ENCODE assay signal across 10 mouse cellular contexts in the genomic region with DNA sequence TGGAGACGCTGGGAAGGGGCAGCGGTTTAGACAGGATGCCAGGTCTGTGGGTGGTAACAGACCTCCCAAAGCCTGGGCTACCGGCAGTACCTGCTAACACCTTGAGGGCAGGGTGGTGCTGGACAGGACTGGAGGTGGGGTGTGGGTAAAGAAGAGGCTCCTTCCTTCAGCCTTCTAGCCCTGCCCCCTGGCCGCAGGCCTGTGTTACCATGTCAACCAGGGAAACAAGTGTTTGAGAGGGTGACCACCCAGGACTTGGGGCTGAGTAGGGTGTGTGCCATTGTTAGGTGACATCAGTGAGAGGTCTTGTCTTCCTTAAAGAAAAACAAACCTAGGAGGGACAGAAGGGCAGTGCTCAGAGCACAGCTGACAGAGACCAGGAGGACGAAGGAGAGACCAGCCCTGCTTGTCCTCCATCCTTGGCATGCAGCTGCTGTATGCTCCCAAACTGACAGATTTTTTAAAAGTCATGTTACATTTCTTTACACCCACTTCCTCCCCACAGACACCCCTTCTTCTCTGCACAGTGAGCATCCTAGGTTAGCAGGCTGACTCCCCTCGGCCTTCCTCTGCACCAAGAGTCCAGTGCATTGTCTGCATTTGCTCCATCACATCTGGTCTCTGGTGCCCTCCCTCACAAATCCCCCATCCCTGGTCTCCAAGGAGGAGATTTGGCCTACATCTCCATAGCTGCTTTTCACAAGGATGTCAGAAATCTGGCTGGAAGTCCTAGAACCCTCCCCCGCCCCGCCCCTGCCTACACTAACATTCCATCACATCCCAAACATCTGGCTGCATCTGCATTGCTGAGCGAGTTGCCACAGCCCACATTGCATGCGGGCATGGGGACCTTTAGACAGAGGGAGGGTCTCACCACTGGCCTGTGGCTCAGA.
DNase-seq lines count a peak whose midpoint lies in the region; ATAC-seq lines count a peak whose summit lies in the region.
"Had no signal": no experiment of that assay in that cellular context is flagged by ENCODE, and none has a peak within 500 bp of the region (broad histone marks: within the 10 kb centered on the region; RNA-seq: fewer than 3 reads in every experiment).

No protein-coding gene starts in this region.

- no peak overlapping the region for H3K4me3 ChIP-seq in kidney, embryonic 16.5 days (ENCODE audit: low read length)
- H3K4me3 ChIP-seq: megakaryocyte, embryonic 14.5 days had no signal

- no peaks in the 10 kb centered on the region for H3K9me3 ChIP-seq in kidney, embryonic 16.5 days (ENCODE audit: low read length)
- H3K9me3 ChIP-seq: megakaryocyte, embryonic 14.5 days had no signal

- H3K4me2 ChIP-seq in kidney, embryonic 16.5 days (replicated peaks; ENCODE audit: low read depth, low read length), result no peak overlapping the region

- no peaks in the 10 kb centered on the region for H3K27me3 ChIP-seq in kidney, embryonic 16.5 days (ENCODE audit: insufficient read depth, low read length)

- H3K36me3 ChIP-seq in kidney, embryonic 16.5 days (ENCODE audit: insufficient read depth, low read length), result no peaks in the 10 kb centered on the region

- peak; percentile 16 for DNase-seq in embryo, embryonic 11 days
- DNase-seq in embryo, embryonic 10.5 days (ENCODE audit: low spot score), result no peak
- no peak for DNase-seq in kidney, postnatal 25 days
- peak; percentile 71 for DNase-seq in 3T3-L1 (ENCODE audit: low read depth, low spot score)
- peak; percentile 50 to 59 for DNase-seq in heart, postnatal 14 days
- no peak for DNase-seq in urinary bladder, postnatal 25 days (ENCODE audit: low spot score)
- no peak for DNase-seq in cerebellum, adult 9-11 months

- ATAC-seq in kidney, embryonic 16.5 days (ENCODE audit: low FRiP score, low TSS enrichment), result no peak
- ATAC-seq: hindbrain, postnatal 0 days had no signal

- intact Hi-C loops in heart, postnatal 14 days (cut with DNase I), result no loop called here

- H3K27ac ChIP-seq in kidney, embryonic 16.5 days (ENCODE audit: low read length), result peak overlapping the region; percentile 25; the same call in 1 of the 2 replicates
- H3K27ac ChIP-seq: hindbrain, postnatal 0 days had no signal

- whole genome bisulfite sequencing in kidney, embryonic 16.5 days, result 50% methylated on average over 10 of the region's 10 CpGs

- peaks cover 19% of the 10 kb centered on the region for H3K4me1 ChIP-seq in kidney, embryonic 16.5 days (ENCODE audit: insufficient read depth, low read length)
- H3K4me1 ChIP-seq: megakaryocyte, embryonic 14.5 days had no signal

- H3K9ac ChIP-seq in kidney, embryonic 16.5 days (replicated peaks; ENCODE audit: low read length), result no peak overlapping the region

Comparison
In these comparisons a context has a peak if more than half of its experiments do, and no peak if none do; other contexts are left out.
1. DNase-seq: peak in embryo, embryonic 11 days (single experiment), 3T3-L1 (single experiment) and heart, postnatal 14 days (2 of 2); none in embryo, embryonic 10.5 days (single experiment), kidney, postnatal 25 days (0 of 2), urinary bladder, postnatal 25 days (single experiment) and cerebellum, adult 9-11 months (single experiment).